ENCODE assay signal across 20 mouse cellular contexts in the genomic region with DNA sequence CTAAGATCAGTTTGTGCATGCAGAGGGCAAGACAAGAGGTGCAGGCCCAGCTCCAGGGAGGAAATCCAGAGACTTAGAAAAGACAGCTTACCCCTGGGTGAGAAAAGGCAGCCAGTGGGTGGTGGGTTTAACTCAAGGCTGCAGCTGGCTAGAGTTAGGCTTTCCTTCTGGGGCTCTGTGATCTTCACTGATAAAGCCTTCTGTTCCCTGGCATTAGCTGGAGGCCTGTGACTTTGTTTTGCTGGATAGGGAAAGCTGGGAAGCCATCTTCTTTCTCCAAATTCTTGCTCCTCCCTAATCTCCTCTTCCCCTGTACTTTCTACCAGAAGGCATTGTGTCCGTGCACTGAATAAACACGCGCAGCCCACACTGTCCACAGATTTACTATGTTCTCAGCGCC. TPM values are rescaled to one million over a fixed set of nuclear protein-coding genes. Genes with fewer than 3 reads are reported as not detected.
DNase-seq lines count a peak whose midpoint lies in the region; ATAC-seq and TF ChIP-seq lines count a peak whose summit lies in the region.
"Had no signal": no experiment of that assay in that cellular context is flagged by ENCODE, and none has a peak within 500 bp of the region (broad histone marks: within the 10 kb centered on the region; RNA-seq: fewer than 3 reads in every experiment).

No protein-coding gene starts in this region.

- peak overlapping the region; percentile 51 for H3K27ac ChIP-seq in forebrain, embryonic 10.5 days
- H3K27ac ChIP-seq in forebrain, embryonic 12.5 days, result no peak overlapping the region
- peak overlapping the region; percentile 53 for H3K27ac ChIP-seq in hindbrain, embryonic 10.5 days
- H3K27ac ChIP-seq in hindbrain, embryonic 16.5 days (ENCODE audit: low read depth, low read length), result no peak overlapping the region
- H3K27ac ChIP-seq in midbrain, embryonic 10.5 days (replicated peaks), result peak overlapping the region; percentile 76
- H3K27ac ChIP-seq in midbrain, postnatal 0 days (ENCODE audit: low read depth, low read length), result no peak overlapping the region
- H3K27ac ChIP-seq in stomach, embryonic 16.5 days (ENCODE audit: low read length), result peak overlapping the region; percentile 80
- H3K27ac ChIP-seq: embryonic facial prominence, embryonic 12.5 days; intestine, embryonic 15.5 days had no signal

- H3K36me3 ChIP-seq in forebrain, embryonic 10.5 days (replicated peaks), result no peaks in the 10 kb centered on the region
- no peaks in the 10 kb centered on the region for H3K36me3 ChIP-seq in forebrain, embryonic 12.5 days (replicated peaks)
- H3K36me3 ChIP-seq in hindbrain, embryonic 10.5 days, result no peaks in the 10 kb centered on the region
- no peaks in the 10 kb centered on the region for H3K36me3 ChIP-seq in hindbrain, embryonic 16.5 days (ENCODE audit: control insufficient read depth, insufficient read depth, low read length)
- no peaks in the 10 kb centered on the region for H3K36me3 ChIP-seq in midbrain, embryonic 10.5 days
- no peaks in the 10 kb centered on the region for H3K36me3 ChIP-seq in midbrain, postnatal 0 days (ENCODE audit: insufficient read depth, low read length)
- H3K36me3 ChIP-seq in stomach, embryonic 16.5 days (ENCODE audit: control insufficient read depth, insufficient read depth, low read length), result no peaks in the 10 kb centered on the region
- H3K36me3 ChIP-seq: embryonic facial prominence, embryonic 12.5 days; intestine, embryonic 15.5 days had no signal

- no peak overlapping the region for H3K9ac ChIP-seq in forebrain, embryonic 12.5 days
- no peak overlapping the region for H3K9ac ChIP-seq in hindbrain, embryonic 16.5 days (ENCODE audit: low read depth, low read length)
- no peak overlapping the region for H3K9ac ChIP-seq in midbrain, postnatal 0 days (replicated peaks; ENCODE audit: low read length, poor library complexity, severe bottlenecking)
- H3K9ac ChIP-seq in stomach, embryonic 16.5 days (ENCODE audit: low read length), result no peak overlapping the region; the same call in 1 of the 2 replicates
- H3K9ac ChIP-seq: embryonic facial prominence, embryonic 12.5 days; intestine, embryonic 15.5 days had no signal

- ATAC-seq in forebrain, embryonic 12.5 days (ENCODE audit: low FRiP score), result no peak
- ATAC-seq in hindbrain, embryonic 16.5 days, result no peak
- no peak for ATAC-seq in midbrain, postnatal 0 days (ENCODE audit: low FRiP score)
- ATAC-seq in stomach, embryonic 16.5 days (ENCODE audit: insufficient read depth, low FRiP score), result 0 out of 2 replicates have a peak, but pooled peaks have one; percentile 10
- ATAC-seq: intestine, embryonic 15.5 days had no signal

- no peak overlapping the region for H3K4me3 ChIP-seq in forebrain, embryonic 10.5 days
- H3K4me3 ChIP-seq in forebrain, embryonic 12.5 days (replicated peaks), result no peak overlapping the region
- no peak overlapping the region for H3K4me3 ChIP-seq in hindbrain, embryonic 10.5 days
- H3K4me3 ChIP-seq in hindbrain, embryonic 16.5 days (ENCODE audit: low read length), result no peak overlapping the region
- H3K4me3 ChIP-seq in midbrain, embryonic 10.5 days, result no peak overlapping the region
- no peak overlapping the region for H3K4me3 ChIP-seq in midbrain, postnatal 0 days (ENCODE audit: low read depth, low read length)
- H3K4me3 ChIP-seq in stomach, embryonic 16.5 days (replicated peaks; ENCODE audit: low read length), result no peak overlapping the region
- H3K4me3 ChIP-seq: embryonic facial prominence, embryonic 12.5 days; intestine, embryonic 15.5 days had no signal

- TF ChIP-seq CTCF in midbrain, postnatal 0 days (IDR thresholded peaks at IDR 0.05), result no peak

- peaks cover 26% of the 10 kb centered on the region for H3K4me1 ChIP-seq in forebrain, embryonic 10.5 days
- H3K4me1 ChIP-seq in forebrain, embryonic 12.5 days, result peaks cover 31% of the 10 kb centered on the region
- H3K4me1 ChIP-seq in hindbrain, embryonic 10.5 days (replicated peaks), result peaks cover 48% of the 10 kb centered on the region
- H3K4me1 ChIP-seq in hindbrain, embryonic 16.5 days (ENCODE audit: control insufficient read depth, insufficient read depth, low read depth, low read length), result peaks cover 7% of the 10 kb centered on the region
- peaks cover 39% of the 10 kb centered on the region for H3K4me1 ChIP-seq in midbrain, embryonic 10.5 days
- no peaks in the 10 kb centered on the region for H3K4me1 ChIP-seq in midbrain, postnatal 0 days (ENCODE audit: insufficient read depth, low read length)
- peaks cover 23% of the 10 kb centered on the region for H3K4me1 ChIP-seq in stomach, embryonic 16.5 days (ENCODE audit: control insufficient read depth, insufficient read depth, low read length)

- H3K4me2 ChIP-seq in forebrain, embryonic 12.5 days, result no peak overlapping the region
- no peak overlapping the region for H3K4me2 ChIP-seq in hindbrain, embryonic 16.5 days (ENCODE audit: low read length)
- no peak overlapping the region for H3K4me2 ChIP-seq in midbrain, postnatal 0 days (ENCODE audit: low read depth, low read length, poor library complexity, severe bottlenecking)
- no peak overlapping the region for H3K4me2 ChIP-seq in stomach, embryonic 16.5 days (ENCODE audit: low read depth, low read length)
- H3K4me2 ChIP-seq: embryonic facial prominence, embryonic 12.5 days; intestine, embryonic 15.5 days had no signal

- DNase-seq in forebrain, embryonic 10.5 days (ENCODE audit: extremely low spot score, low spot score), result no peak
- no peak for DNase-seq in hindbrain, embryonic 10.5 days (ENCODE audit: low spot score)
- DNase-seq in midbrain, embryonic 10.5 days (ENCODE audit: low spot score), result peak; percentile 27
- DNase-seq in midbrain, postnatal 0 days (ENCODE audit: low spot score), result no peak
- DNase-seq in kidney, adult 8-10 months, result no peak
- DNase-seq: adrenal gland, postnatal 36 days; cerebellum, postnatal 14 days; gastrocnemius, postnatal 25 days; thymus, postnatal 25 days had no signal

- no peaks in the 10 kb centered on the region for H3K9me3 ChIP-seq in forebrain, embryonic 10.5 days
- H3K9me3 ChIP-seq in forebrain, embryonic 12.5 days, result no peaks in the 10 kb centered on the region
- no peaks in the 10 kb centered on the region for H3K9me3 ChIP-seq in hindbrain, embryonic 10.5 days
- H3K9me3 ChIP-seq in hindbrain, embryonic 16.5 days (ENCODE audit: control insufficient read depth, low read length), result no peaks in the 10 kb centered on the region
- no peaks in the 10 kb centered on the region for H3K9me3 ChIP-seq in midbrain, embryonic 10.5 days (replicated peaks)
- H3K9me3 ChIP-seq in midbrain, postnatal 0 days (ENCODE audit: low read length), result no peaks in the 10 kb centered on the region
- no peaks in the 10 kb centered on the region for H3K9me3 ChIP-seq in stomach, embryonic 16.5 days (replicated peaks; ENCODE audit: control insufficient read depth, low read length)
- H3K9me3 ChIP-seq: embryonic facial prominence, embryonic 12.5 days; intestine, embryonic 15.5 days had no signal

- 45% methylated on average over 4 of the region's 4 CpGs for WGBS in forebrain, embryonic 10.5 days
- 27% methylated on average over 4 of the region's 4 CpGs for WGBS in forebrain, embryonic 12.5 days
- 67% methylated on average over 4 of the region's 4 CpGs for WGBS in hindbrain, embryonic 10.5 days
- WGBS in hindbrain, embryonic 16.5 days, result 65% methylated on average over 4 of the region's 4 CpGs
- WGBS in midbrain, embryonic 10.5 days, result 29% methylated on average over 4 of the region's 4 CpGs
- WGBS in midbrain, postnatal 0 days, result 41% methylated on average over 4 of the region's 4 CpGs
- 47% methylated on average over 4 of the region's 4 CpGs for WGBS in stomach, embryonic 16.5 days

- H3K27me3 ChIP-seq in forebrain, embryonic 10.5 days (ENCODE audit: poor library complexity, severe bottlenecking), result no peaks in the 10 kb centered on the region
- no peaks in the 10 kb centered on the region for H3K27me3 ChIP-seq in forebrain, embryonic 12.5 days
- H3K27me3 ChIP-seq in hindbrain, embryonic 10.5 days (ENCODE audit: insufficient read depth, poor library complexity, severe bottlenecking), result no peaks in the 10 kb centered on the region
- H3K27me3 ChIP-seq in hindbrain, embryonic 16.5 days (replicated peaks; ENCODE audit: control insufficient read depth, insufficient read depth, low read length), result no peaks in the 10 kb centered on the region
- no peaks in the 10 kb centered on the region for H3K27me3 ChIP-seq in midbrain, embryonic 10.5 days (ENCODE audit: low read depth, poor library complexity, severe bottlenecking)
- no peaks in the 10 kb centered on the region for H3K27me3 ChIP-seq in midbrain, postnatal 0 days (ENCODE audit: insufficient read depth, low read length)
- no peaks in the 10 kb centered on the region for H3K27me3 ChIP-seq in stomach, embryonic 16.5 days (ENCODE audit: control insufficient read depth, insufficient read depth, low read length)
- H3K27me3 ChIP-seq: embryonic facial prominence, embryonic 12.5 days; intestine, embryonic 15.5 days had no signal

RNA-seq across cellular contexts. Expression of gene Tspan2, which starts 8.4 kb away (rescaled TPM):
- 7.5 and 8.5 TPM in 2 replicates for polyA plus RNA-seq in forebrain, embryonic 10.5 days (2016; fragmentation: Nextera tagmentation; extraction: Ambion mirVana)
- polyA plus RNA-seq in forebrain, embryonic 12.5 days (2016; fragmentation: Nextera tagmentation; extraction: Ambion mirVana), result 6.0 and 7.7 TPM in 2 replicates
- polyA plus RNA-seq in hindbrain, embryonic 10.5 days (2016; fragmentation: Nextera tagmentation; extraction: Ambion mirVana), result 9.1 and 10.4 TPM in 2 replicates
- 14.9 and 15.6 TPM in 2 replicates for polyA plus RNA-seq in hindbrain, embryonic 16.5 days (2015; fragmentation: Nextera tagmentation; extraction: Ambion mirVana)
- polyA plus RNA-seq in midbrain, embryonic 10.5 days (2016; fragmentation: Nextera tagmentation; extraction: Ambion mirVana), result 9.0 and 10.5 TPM in 2 replicates
- total RNA-seq in midbrain, postnatal 0 days (2014; rRNA removed), result 25.9 and 26.1 TPM in 2 replicates
- polyA plus RNA-seq in midbrain, postnatal 0 days (2015; fragmentation: Nextera tagmentation; extraction: Ambion mirVana), result 13.4 and 15.5 TPM in 2 replicates
- polyA plus RNA-seq in stomach, embryonic 16.5 days (2015; fragmentation: Nextera tagmentation; extraction: Ambion mirVana), result 26.3 and 29.5 TPM in 2 replicates

RNA-seq across cellular contexts. Expression of gene Tshb, which starts 39.8 kb away (rescaled TPM):
- 0.05 and 0.10 TPM in 2 replicates for polyA plus RNA-seq in forebrain, embryonic 10.5 days (2016; fragmentation: Nextera tagmentation; extraction: Ambion mirVana)
- polyA plus RNA-seq in forebrain, embryonic 12.5 days (2016; fragmentation: Nextera tagmentation; extraction: Ambion mirVana), result 0.05 and 0.06 TPM in 2 replicates
- 0.11 TPM in 1 of 2 replicates, not detected in the other for polyA plus RNA-seq in hindbrain, embryonic 10.5 days (2016; fragmentation: Nextera tagmentation; extraction: Ambion mirVana)
- polyA plus RNA-seq in hindbrain, embryonic 16.5 days (2015; fragmentation: Nextera tagmentation; extraction: Ambion mirVana), result 0.27 and 0.40 TPM in 2 replicates
- polyA plus RNA-seq in midbrain, embryonic 10.5 days (2016; fragmentation: Nextera tagmentation; extraction: Ambion mirVana), result 0.09 and 0.12 TPM in 2 replicates
- total RNA-seq in midbrain, postnatal 0 days (2014; rRNA removed), result not detected in 2 replicates
- polyA plus RNA-seq in midbrain, postnatal 0 days (2015; fragmentation: Nextera tagmentation; extraction: Ambion mirVana), result 0.27 and 0.42 TPM in 2 replicates
- polyA plus RNA-seq in stomach, embryonic 16.5 days (2015; fragmentation: Nextera tagmentation; extraction: Ambion mirVana), result 0.09 and 0.16 TPM in 2 replicates
- total RNA-seq: adrenal gland, postnatal 36 days; gastrocnemius, postnatal 25 days; hematopoietic stem cell, adult 5-6 weeks; layer of hippocampus, adult 8-10 months; left cerebral cortex, postnatal 10 days had no signal
- polyA plus RNA-seq: kidney, embryonic 16.5 days; limb, embryonic 14.5 days; liver, embryonic 16.5 days had no signal

Comparison
In these comparisons a context has a peak if more than half of its experiments do, and no peak if none do; other contexts are left out.
1. H3K27ac ChIP-seq: peak in forebrain, embryonic 10.5 days (single experiment), hindbrain, embryonic 10.5 days (single experiment), midbrain, embryonic 10.5 days (single experiment) and stomach, embryonic 16.5 days (single experiment); none in forebrain, embryonic 12.5 days (single experiment), hindbrain, embryonic 16.5 days (single experiment) and midbrain, postnatal 0 days (single experiment).